Mouse (Mus musculus) limb, embryonic 13.5 days (tissue): ENCODE measurements around the gene Pde12. TPM values are rescaled to one million over a fixed set of nuclear protein-coding genes. Genes with fewer than 3 reads are reported as not detected.

Experiments used
- ATAC-seq: fragments of 200-750 bp; cut with Nextera tagmentation; 2 replicates; pipeline ENCODE4 v1.8.0; 2017; ENCODE audit warnings: low read depth, moderate number of reproducible peaks, moderate TSS enrichment; ENCODE audit not compliant: low FRiP score
- H3K27ac ChIP-seq: fragments of 300-500 bp; sonication (generic); 2 replicates; pipeline ENCODE4 v1.5.1; 2015; ENCODE audit warnings: inconsistent platforms, mild to moderate bottlenecking, moderate library complexity
- H3K27me3 ChIP-seq: fragments of 300-500 bp; sonication (generic); 2 replicates; pipeline ENCODE4 v1.6.1; 2015; ENCODE audit warnings: mild to moderate bottlenecking, inconsistent platforms
- H3K36me3 ChIP-seq: fragments of 300-500 bp; sonication (generic); 2 replicates; pipeline ENCODE4 v1.6.1; 2015; ENCODE audit warnings: inconsistent platforms, mild to moderate bottlenecking, moderate library complexity
- H3K4me1 ChIP-seq: fragments of 300-500 bp; sonication (generic); 2 replicates; pipeline ENCODE4 v1.6.1; 2015; ENCODE audit warnings: inconsistent platforms
- H3K4me2 ChIP-seq: fragments of 300-500 bp; sonication (generic); replicated peaks from 2 replicates; pipeline ENCODE4 v1.6.1; 2015; ENCODE audit warnings: inconsistent platforms, mild to moderate bottlenecking, moderate library complexity
- H3K4me3 ChIP-seq: fragments of 300-500 bp; sonication (generic); 2 replicates; pipeline ENCODE4 v1.5.1; 2015; ENCODE audit warnings: moderate library complexity, mild to moderate bottlenecking, inconsistent platforms
- H3K9ac ChIP-seq: fragments of 300-500 bp; sonication (generic); 2 replicates; pipeline ENCODE4 v1.6.1; 2015; ENCODE audit warnings: mild to moderate bottlenecking, inconsistent platforms
- H3K9me3 ChIP-seq: fragments of 300-500 bp; sonication (generic); 2 replicates; pipeline ENCODE4 v1.6.1; 2016; ENCODE audit warnings: inconsistent platforms
- WGBS: fragments of 180-500 bp; shearing (Covaris S2); methylation state at CpG from one replicate; pipeline ENCODE4 v1.1.7; 2015; 5-methylcytosine and 5-hydroxymethylcytosine counted together
- microRNA-seq: library from miRNA; unstranded; fragments of <30 nt; microRNA quantifications from one replicate; pipeline ENCODE4, GENCODE M21; 2016
- polyA plus RNA-seq: library from polyadenylated mRNA; unstranded; fragments of >200 nt; fragmentation: Nextera tagmentation; extraction: Ambion mirVana; gene quantifications from 2 replicates; pipeline ENCODE4 v1.2.1, GENCODE M21; 2015

The Pde12 gene
- polyA plus RNA-seq, 1 experiment from 2014 or later = 9.4 TPM

GRCm38 (mm10) chr14:26639251-26639650 is 30.4 kb downstream of the Pde12 start:
- peak overlapping the region; percentile 96 for H3K27ac ChIP-seq

GRCm38 (mm10) chr14:26638708-26639084 is 31.0 kb downstream of the Pde12 start:
- Histone ChIP-seq H3K27me3 (no peaks in the 10 kb centered on the region), H3K9ac (peak overlapping the region; percentile 87), H3K27ac (peak overlapping the region; percentile 96), H3K4me3 (peak overlapping the region; percentile 69), H3K4me2 (peak overlapping the region; percentile 73), H3K9me3 (no peaks in the 10 kb centered on the region), H3K4me1 (peaks cover 24% of the 10 kb centered on the region), H3K36me3 (no peaks in the 10 kb centered on the region)
- ATAC-seq = no peak
- 0% methylated on average over 16 of the region's 16 CpGs for WGBS

More at GRCm38 (mm10) chr14:26639251-26639650, 30.4 kb downstream of the Pde12 start:
- ATAC-seq = no peak
- peaks cover 24% of the 10 kb centered on the region for H3K4me1 ChIP-seq
- H3K9ac ChIP-seq = peak overlapping the region; percentile 87
- WGBS = 7% methylated on average over 11 of the region's 11 CpGs
- no peaks in the 10 kb centered on the region for H3K9me3 ChIP-seq
- peak overlapping the region; percentile 69 for H3K4me3 ChIP-seq
- H3K27me3 ChIP-seq = no peaks in the 10 kb centered on the region
- peak overlapping the region; percentile 73 for H3K4me2 ChIP-seq
- H3K36me3 ChIP-seq = no peaks in the 10 kb centered on the region

- peak; percentile 98 for ATAC-seq
- Histone ChIP-seq H3K9ac (peak within 1 kb of the TSS; percentile 87), H3K9me3 (no peaks in the 10 kb centered on the region), H3K27me3 (no peaks in the 10 kb centered on the region), H3K27ac (peak within 1 kb of the TSS; percentile 96), H3K4me3 (peak within 1 kb of the TSS; percentile 69), H3K4me1 (peaks cover 24% of the 10 kb centered on the region), H3K36me3 (peaks cover under 1% of the 10 kb centered on the region; the same call in 1 of the 2 replicates), H3K4me2 (peak within 1 kb of the TSS; percentile 73)
- WGBS = under 1% methylated on average over 83 of the region's 83 CpGs
These were observed 31.6 kb downstream of the Pde12 start, which contains the start of gene Arf4 for GRCm38 (mm10) chr14:26637851-26638707. TSS of gene Arf4 (plus strand) at chr14:26638074.

GRCm38 (mm10) chr14:26637025-26637850 is 32.4 kb downstream of the Pde12 start:
- 23% methylated on average over 17 of the region's 17 CpGs for WGBS
- peak overlapping the region; percentile 69 for H3K4me3 ChIP-seq
- peak overlapping the region; percentile 73 for H3K4me2 ChIP-seq
- H3K9me3 ChIP-seq = no peaks in the 10 kb centered on the region
- no peaks in the 10 kb centered on the region for H3K27me3 ChIP-seq
- H3K27ac ChIP-seq = peak overlapping the region; percentile 83
- peaks cover 24% of the 10 kb centered on the region for H3K4me1 ChIP-seq
- no peak for ATAC-seq
- peaks cover 6% of the 10 kb centered on the region for H3K36me3 ChIP-seq
- H3K9ac ChIP-seq = peak overlapping the region; percentile 48

DNA sequence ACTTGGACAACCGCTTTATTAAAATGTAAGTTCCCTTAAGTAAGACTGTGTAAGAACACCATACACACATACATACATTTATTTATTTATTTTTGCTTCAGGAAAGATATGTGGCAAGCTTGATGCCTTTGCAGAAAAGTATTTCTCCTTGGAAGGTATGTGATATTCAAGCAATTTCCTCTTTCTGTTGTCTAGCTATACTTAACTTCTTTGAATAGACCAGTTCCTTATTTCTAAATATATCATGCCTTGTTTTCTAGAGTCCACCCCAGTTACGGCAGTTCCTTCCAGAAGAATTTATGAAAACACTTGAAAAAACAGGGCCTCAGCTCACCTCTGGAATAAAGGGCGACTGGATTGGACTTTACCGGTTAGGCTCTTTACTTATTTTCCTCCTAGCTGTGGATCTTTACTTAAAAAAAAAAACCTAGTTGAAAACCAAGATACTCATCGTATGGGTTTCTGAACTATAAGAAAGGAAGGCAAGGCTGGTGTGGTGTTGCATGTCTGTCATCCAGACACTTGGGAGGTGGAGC is 43.0 kb downstream of the Pde12 start:
- no peak for ATAC-seq
- Histone ChIP-seq H3K27ac (no peak overlapping the region), H3K36me3 (peaks cover 85% of the 10 kb centered on the region), H3K9me3 (no peaks in the 10 kb centered on the region), H3K4me2 (no peak overlapping the region), H3K4me1 (no peaks in the 10 kb centered on the region), H3K9ac (no peak overlapping the region), H3K4me3 (no peak overlapping the region), H3K27me3 (no peaks in the 10 kb centered on the region)
- 90% methylated on average over 5 of the region's 5 CpGs for WGBS

DNA sequence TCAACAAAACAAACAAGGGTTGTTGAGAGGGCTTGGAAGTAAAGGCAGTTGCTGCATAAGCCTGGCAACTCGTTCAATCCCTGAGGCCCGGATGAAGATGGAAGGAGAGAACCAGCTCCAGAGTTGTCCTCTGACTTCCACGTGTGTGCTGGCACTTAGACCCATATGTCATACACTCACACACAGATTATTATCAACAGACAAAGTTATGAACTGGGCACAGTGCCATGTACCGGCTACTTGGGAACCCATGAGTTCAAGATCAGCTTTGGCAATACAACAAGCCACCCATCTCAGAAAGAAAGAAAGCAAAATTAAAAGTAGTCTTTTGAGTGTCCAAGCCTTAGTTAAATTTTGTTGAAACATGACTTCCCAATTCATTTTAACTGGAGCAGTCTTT is 44.4 kb downstream of the Pde12 start:
- no peak for ATAC-seq
- Histone ChIP-seq H3K9ac (no peak overlapping the region), H3K9me3 (no peaks in the 10 kb centered on the region), H3K4me3 (no peak overlapping the region), H3K4me2 (no peak overlapping the region), H3K4me1 (no peaks in the 10 kb centered on the region), H3K27me3 (no peaks in the 10 kb centered on the region), H3K27ac (no peak overlapping the region), H3K36me3 (peaks cover 90% of the 10 kb centered on the region)
- WGBS = 92% methylated on average over 4 of the region's 4 CpGs

DNA sequence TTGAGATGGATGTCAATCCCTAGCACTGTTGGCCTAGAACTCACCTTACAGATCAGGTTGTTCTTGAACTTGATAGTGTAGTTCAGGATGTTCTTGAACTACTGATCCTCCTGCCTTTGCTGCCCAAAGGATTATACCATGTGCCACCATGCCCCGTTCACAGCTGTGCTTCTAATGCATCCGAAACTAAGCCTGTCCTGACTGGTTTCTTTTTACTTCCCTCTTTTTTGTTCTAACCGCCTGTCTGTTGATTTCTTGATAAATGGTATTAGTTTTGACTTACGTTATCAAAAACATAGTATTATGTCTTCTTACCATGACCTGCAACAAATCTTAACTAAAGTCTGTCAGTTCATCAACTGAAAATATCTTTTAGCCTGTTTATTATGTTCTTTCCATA is 59.0 kb downstream of the Pde12 start:
- H3K9ac ChIP-seq = no peak overlapping the region
- 87% methylated on average over 4 of the region's 4 CpGs for WGBS
- H3K27ac ChIP-seq = no peak overlapping the region
- no peaks in the 10 kb centered on the region for H3K9me3 ChIP-seq
- peaks cover 80% of the 10 kb centered on the region for H3K36me3 ChIP-seq
- H3K4me2 ChIP-seq = no peak overlapping the region
- H3K4me1 ChIP-seq = no peaks in the 10 kb centered on the region; the same call in 1 of the 2 replicates
- H3K4me3 ChIP-seq = no peak overlapping the region
- no peaks in the 10 kb centered on the region for H3K27me3 ChIP-seq
- no peak for ATAC-seq

Small RNAs within 50 kb of the gene (microRNA-seq; reads per million reads assigned to microRNA genes)
- gene Mir7672 = not detected

Other genes starting within 250 kb of the Pde12 start
- gene Slmap, start 135.0 kb downstream of the Pde12 start, polyA plus RNA-seq = 15.3 and 16.4 TPM in 2 replicates
- gene Dennd6a, start 96.0 kb downstream of the Pde12 start, polyA plus RNA-seq = 27.7 and 28.1 TPM in 2 replicates
- 656 and 713 TPM in 2 replicates for gene Arf4, start 31.8 kb downstream of the Pde12 start, polyA plus RNA-seq
- 0.04 and 0.06 TPM in 2 replicates for gene Dnah12, start 23.4 kb upstream of the Pde12 start, polyA plus RNA-seq
- gene Asb14, start 224.7 kb upstream of the Pde12 start, polyA plus RNA-seq = 0.23 and 0.27 TPM in 2 replicates